Mouse (Mus musculus) kidney, adult 2 months (tissue): ENCODE measurements around the gene Rad50.

ENCODE experiments used
- CTCF ChIP-seq: fragments of 200-500 bp; conservative IDR thresholded peaks from 2 replicates; pipeline ENCODE4 v1.5.1; 2011; ENCODE audit warnings: low read depth, mild to moderate bottlenecking, control low read depth, low read length, moderate library complexity, mixed read lengths; ENCODE audit not compliant: insufficient read depth, insufficient read length
- POLR2A ChIP-seq: fragments of 200-500 bp; IDR thresholded peaks from one replicate; pipeline ENCODE4 v1.6.1; 2011; ENCODE audit warnings: low read depth, low read length, control low read depth

- TF ChIP-seq CTCF (no peak), POLR2A (no peak)
Observed at GRCm38 (mm10) chr11:53637803-53638260, 69.3 kb downstream of the Rad50 start.
